Mouse (Mus musculus) yolk sac, embryonic 10.5 days (tissue): ENCODE data around the gene Prss34.
A peak's percentile ranks its signal among the peaks of the same experiment; 100 is the strongest.

Experiments
- DNase-seq: peaks from one replicate; pipeline ENCODE4 v3.0.0-alpha.2; 2017; ENCODE audit warnings: low spot score

The Prss34 gene

GRCm38 (mm10) chr17:25318354-25318753 lies 20.2 kb downstream of the Prss34 start, which contains the start of gene Prss29:
Gene Prss29, plus strand, starts transcription at chr17:25318654.
- DNase-seq: no peak

- no peak for DNase-seq
Measured at GRCm38 (mm10) chr17:25320819-25321218, 22.6 kb downstream of the Prss34 start.

GRCm38 (mm10) chr17:25322930-25323329 lies 24.7 kb downstream of the Prss34 start:
- no peak for DNase-seq

- DNase-seq: no peak
Measured at GRCm38 (mm10) chr17:25332321-25332720, 34.1 kb downstream of the Prss34 start.

GRCm38 (mm10) chr17:25333943-25334342 lies 35.7 kb downstream of the Prss34 start:
- peak; percentile 50 for DNase-seq

- peak; percentile 76 for DNase-seq
Measured at GRCm38 (mm10) chr17:25338218-25338617, 40.0 kb downstream of the Prss34 start.

- DNase-seq: no peak
Measured at GRCm38 (mm10) chr17:25340003-25340402, 41.8 kb downstream of the Prss34 start.

- peak; percentile 81 for DNase-seq
Measured at GRCm38 (mm10) chr17:25341490-25341889, 43.3 kb downstream of the Prss34 start.

GRCm38 (mm10) chr17:25345462-25345861 lies 47.3 kb downstream of the Prss34 start, which contains the start of gene Tpsab1:
Gene Tpsab1, minus strand, starts transcription at chr17:25345562.
- DNase-seq: no peak
